Mouse (Mus musculus) lung, adult 2 months (tissue): ENCODE results near the gene Pars2.

Experiments used
- CTCF ChIP-seq: fragments of 200-500 bp; IDR thresholded peaks from 2 replicates; pipeline ENCODE4 v1.5.1; 2011; ENCODE audit warnings: mild to moderate bottlenecking, low read length, control low read depth; ENCODE audit not compliant: insufficient read depth
- POLR2A ChIP-seq: fragments of 200-500 bp; IDR thresholded peaks from 2 replicates; pipeline ENCODE4 v1.6.1; 2011; ENCODE audit warnings: low read depth, mild to moderate bottlenecking, control low read depth, low read length, borderline replicate concordance; ENCODE audit errors: extremely low read depth

DNA sequence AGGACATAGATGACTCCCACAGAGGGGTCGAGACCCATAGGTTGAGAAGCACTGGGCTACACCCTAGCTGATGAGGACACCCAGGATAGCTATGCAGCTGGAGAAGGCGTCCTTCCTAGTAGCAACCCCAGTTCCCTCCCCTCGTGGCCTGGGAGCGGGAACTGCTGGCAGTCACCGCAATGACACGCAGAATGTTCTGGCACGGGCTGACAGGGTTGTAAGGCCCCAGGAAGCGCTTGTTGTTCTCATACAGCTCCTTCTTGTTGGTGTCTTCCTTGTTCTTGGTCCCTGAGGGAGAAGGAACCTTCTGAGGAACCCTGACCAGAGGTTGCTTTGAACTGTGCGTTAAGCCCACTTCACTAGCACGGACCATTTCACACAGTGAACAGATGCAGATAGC, 53.1 kb downstream of the Pars2 start:
- no peak for TF ChIP-seq CTCF
- TF ChIP-seq POLR2A = no peak
